Mouse (Mus musculus) heart, adult 2 months (tissue): ENCODE data around the gene Rnf215.

ENCODE experiments used
- CTCF ChIP-seq: fragments of 200-600 bp; IDR thresholded peaks from 2 replicates; pipeline ENCODE4 v1.8.1; 2022; ENCODE audit warnings: antibody characterized with exemption, mild to moderate bottlenecking, moderate library complexity
- EP300 ChIP-seq: fragments of 200-500 bp; IDR thresholded peaks from 2 replicates; pipeline ENCODE4 v1.6.1; 2011; ENCODE audit warnings: low read depth, low read length, control low read depth; ENCODE audit not compliant: insufficient read depth
- POLR2A ChIP-seq: fragments of 200-500 bp; IDR thresholded peaks from 2 replicates; pipeline ENCODE4 v1.6.1; 2011; ENCODE audit warnings: mild to moderate bottlenecking, low read depth, low read length, control low read depth; ENCODE audit not compliant: insufficient read depth

- TF ChIP-seq POLR2A (no peak), EP300 (no peak), CTCF (no peak)
These were observed 22.1 kb upstream of the Rnf215 start for GRCm38 (mm10) chr11:4112861-4113260.
